Mouse (Mus musculus): ENCODE measurements at regions not wholly inside any gene's neighbourhood (a gene's known extent, or its start where the extent isn't known, plus 50 kb on each side); places are given as distances from the start of the nearest gene placed in this dataset. TPM values are rescaled to one million over a fixed set of nuclear protein-coding genes. Genes with fewer than 3 reads are reported as not detected.
"Not testable (repeated sequence)": the region's sequence is repeated elsewhere in the genome, so short reads cannot be mapped to it uniquely, and the experiment has no call there.

DNA sequence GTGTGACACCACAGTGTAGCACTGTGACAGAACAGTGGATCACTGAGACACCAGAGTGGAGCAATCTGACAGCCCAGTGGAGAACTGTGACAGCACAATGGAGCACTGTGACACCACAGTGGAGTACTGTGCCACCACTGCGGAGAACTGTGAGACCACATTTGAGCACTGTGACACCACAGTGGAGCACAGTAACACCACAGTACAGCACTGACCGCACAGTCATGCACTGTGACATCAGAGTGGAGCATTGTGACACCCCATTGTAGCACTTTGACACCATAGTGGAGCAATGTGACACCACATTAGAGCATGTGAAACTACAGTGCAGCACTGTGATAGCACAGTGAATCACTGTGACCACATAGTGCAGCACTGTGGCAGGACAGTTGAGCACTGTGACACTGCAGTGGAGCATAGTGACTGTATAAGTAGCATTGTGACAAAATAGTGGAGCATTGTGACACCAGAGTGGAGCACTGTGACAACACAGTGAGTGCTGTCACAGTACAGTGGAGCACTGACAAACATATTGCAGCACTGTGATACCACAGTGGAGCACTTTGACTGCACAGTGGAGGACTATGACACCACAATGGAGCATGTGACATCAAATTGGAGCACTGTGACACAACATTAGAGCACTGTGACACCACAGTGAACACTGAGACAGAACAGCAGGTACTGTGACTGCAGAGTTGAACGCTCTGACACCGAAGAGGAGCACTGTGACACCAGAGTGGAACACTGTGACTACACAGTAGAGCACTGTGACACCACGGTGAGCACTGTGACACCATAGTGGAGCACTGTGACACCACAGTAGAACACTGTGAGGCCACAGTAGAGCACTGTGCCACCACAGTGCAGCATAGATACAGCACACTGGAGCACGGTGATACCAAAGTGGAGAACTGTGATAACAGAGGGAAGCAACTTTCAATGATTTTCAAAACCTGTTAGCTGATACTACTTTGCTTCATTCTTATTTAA is 81.4 kb upstream of the Vmn1r2 start:
- peaks cover 54% of the 10 kb centered on the region for H3K9me3 ChIP-seq (replicated peaks; ENCODE audit: control insufficient read depth, low read length)
- ATAC-seq (ENCODE audit: insufficient read depth, low read depth) = no peak
- no peak overlapping the region for H3K4me3 ChIP-seq (ENCODE audit: low read depth, low read length)

GRCm38 (mm10) chr4:3087616-3088015 is 79.5 kb upstream of the Vmn1r2 start:
- 69% methylated on average over 7 of the region's 7 CpGs for WGBS

More for the DNA sequence above, 81.4 kb upstream of the Vmn1r2 start:
- TF ChIP-seq EP300 (IDR thresholded peaks at IDR 0.05; ENCODE audit: low read depth) = no peak
- TF ChIP-seq CTCF (IDR thresholded peaks at IDR 0.05; ENCODE audit: low read depth) = no peak
- Histone ChIP-seq H3K4me2 (ENCODE audit: low read depth, low read length) (no peak overlapping the region), H3K27me3 (ENCODE audit: control insufficient read depth, insufficient read depth, low read length) (no peaks in the 10 kb centered on the region), H3K27ac (ENCODE audit: low read depth) (no peak overlapping the region), H3K36me3 (replicated peaks; ENCODE audit: control insufficient read depth, insufficient read depth, low read length) (no peaks in the 10 kb centered on the region), H3K9ac (replicated peaks; ENCODE audit: low read depth, low read length) (no peak overlapping the region), H3K4me1 (ENCODE audit: control insufficient read depth, insufficient read depth) (no peaks in the 10 kb centered on the region)
- DNase-seq (ENCODE audit: low spot score) = no peak
- 51% methylated on average over 6 of the region's 6 CpGs for WGBS

DNA sequence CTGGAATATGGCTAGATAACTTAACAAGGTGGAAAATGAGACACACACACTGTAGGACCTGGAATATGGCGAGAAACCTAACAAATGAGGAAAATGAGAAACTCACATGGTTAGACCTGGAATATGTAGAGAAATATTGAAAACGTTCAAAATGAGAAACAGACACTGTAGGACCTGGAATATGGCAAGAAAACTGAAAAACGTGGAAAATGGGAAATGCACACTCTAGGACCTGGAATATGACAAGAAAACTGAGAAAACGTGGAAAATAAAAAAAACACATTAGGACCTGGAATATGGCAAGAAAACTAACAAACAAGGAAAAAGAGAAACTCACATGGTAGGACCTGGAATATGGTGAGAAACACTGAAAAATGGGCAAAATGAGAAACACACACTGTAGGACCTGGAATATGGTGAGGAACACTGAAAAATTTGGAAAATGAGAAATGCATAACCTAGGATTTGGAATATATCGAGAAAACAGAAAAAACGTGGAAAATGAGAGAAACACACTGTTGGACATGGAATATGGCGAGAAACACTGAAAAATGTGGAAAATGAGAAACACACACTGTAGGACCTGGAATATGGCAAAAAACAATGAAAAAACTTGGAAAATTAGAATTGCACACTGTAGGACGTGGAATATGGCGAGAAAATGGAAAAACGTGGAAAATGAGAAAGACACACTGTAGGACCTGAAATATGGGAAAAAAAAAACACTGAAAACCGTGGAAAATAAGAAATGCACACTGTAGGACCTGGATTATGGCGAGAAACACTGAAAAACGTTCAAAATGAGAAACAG is 77.3 kb upstream of the Vmn1r2 start:
- DNase-seq (ENCODE audit: low spot score) (no peak), ATAC-seq (ENCODE audit: insufficient read depth, low read depth) (peak; percentile 49; the same call in 1 of the 2 replicates)
- H3K9ac ChIP-seq (replicated peaks; ENCODE audit: low read depth, low read length) = no peak overlapping the region
- no peaks in the 10 kb centered on the region for H3K27me3 ChIP-seq (ENCODE audit: control insufficient read depth, insufficient read depth, low read length)
- H3K4me2 ChIP-seq (ENCODE audit: low read depth, low read length) = no peak overlapping the region
- H3K27ac ChIP-seq (ENCODE audit: low read depth) = no peak overlapping the region
- H3K9me3 ChIP-seq (replicated peaks; ENCODE audit: control insufficient read depth, low read length) = peaks cover 33% of the 10 kb centered on the region
- WGBS = 51% methylated on average over 13 of the region's 13 CpGs
- no peak overlapping the region for H3K4me3 ChIP-seq (ENCODE audit: low read depth, low read length)
- no peak for TF ChIP-seq EP300 (IDR thresholded peaks at IDR 0.05; ENCODE audit: low read depth)
- TF ChIP-seq CTCF (IDR thresholded peaks at IDR 0.05; ENCODE audit: low read depth) = no peak
- no peaks in the 10 kb centered on the region for H3K4me1 ChIP-seq (ENCODE audit: control insufficient read depth, insufficient read depth)
- no peaks in the 10 kb centered on the region for H3K36me3 ChIP-seq (replicated peaks; ENCODE audit: control insufficient read depth, insufficient read depth, low read length)

More at GRCm38 (mm10) chr4:3087616-3088015, 79.5 kb upstream of the Vmn1r2 start:
- H3K27ac ChIP-seq (ENCODE audit: low read depth); ATAC-seq (ENCODE audit: insufficient read depth, low read depth); H3K4me3 ChIP-seq (ENCODE audit: low read depth, low read length); H3K4me2 ChIP-seq (ENCODE audit: low read depth, low read length); H3K9ac ChIP-seq (replicated peaks; ENCODE audit: low read depth, low read length); H3K4me1 ChIP-seq (ENCODE audit: control insufficient read depth, insufficient read depth); H3K36me3 ChIP-seq (replicated peaks; ENCODE audit: control insufficient read depth, insufficient read depth, low read length); DNase-seq (ENCODE audit: low spot score); H3K27me3 ChIP-seq (ENCODE audit: control insufficient read depth, insufficient read depth, low read length): not testable (repeated sequence)
- H3K9me3 ChIP-seq (replicated peaks; ENCODE audit: control insufficient read depth, low read length) = peaks cover 40% of the 10 kb centered on the region

DNA sequence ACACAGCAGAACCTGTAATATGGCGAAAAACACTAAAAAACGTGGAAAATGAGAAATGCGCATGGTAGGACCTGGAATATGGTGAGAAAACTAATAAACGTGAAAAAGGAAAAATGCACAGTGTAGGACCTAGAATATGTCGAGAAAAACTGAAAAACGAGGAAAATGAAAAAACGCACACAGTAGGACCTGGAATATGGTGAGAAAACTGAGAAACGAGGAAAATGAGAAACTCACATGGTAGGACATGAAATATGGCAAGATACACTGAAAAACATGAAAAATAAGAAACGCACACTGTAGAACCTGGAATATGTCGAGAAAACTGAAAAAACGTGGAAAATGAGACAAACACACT is 76.8 kb upstream of the Vmn1r2 start:
- Histone ChIP-seq H3K4me1 (ENCODE audit: control insufficient read depth, insufficient read depth) (no peaks in the 10 kb centered on the region), H3K27ac (ENCODE audit: low read depth) (no peak overlapping the region), H3K4me2 (ENCODE audit: low read depth, low read length) (no peak overlapping the region), H3K9ac (replicated peaks; ENCODE audit: low read depth, low read length) (no peak overlapping the region), H3K27me3 (ENCODE audit: control insufficient read depth, insufficient read depth, low read length) (no peaks in the 10 kb centered on the region), H3K9me3 (replicated peaks; ENCODE audit: control insufficient read depth, low read length) (peaks cover 32% of the 10 kb centered on the region), H3K36me3 (replicated peaks; ENCODE audit: control insufficient read depth, insufficient read depth, low read length) (no peaks in the 10 kb centered on the region), H3K4me3 (ENCODE audit: low read depth, low read length) (no peak overlapping the region)
- ATAC-seq (ENCODE audit: insufficient read depth, low read depth) (0 out of 2 replicates have a peak, but pooled peaks have one; percentile 10), DNase-seq (ENCODE audit: low spot score) (no peak)
- WGBS = 75% methylated on average over 11 of the region's 11 CpGs
- TF ChIP-seq EP300 (IDR thresholded peaks at IDR 0.05; ENCODE audit: low read depth) = no peak
- no peak for TF ChIP-seq CTCF (IDR thresholded peaks at IDR 0.05; ENCODE audit: low read depth)

GRCm38 (mm10) chr4:3090742-3091141 is 76.4 kb upstream of the Vmn1r2 start:
- peak; percentile 47; the same call in 1 of the 2 replicates for ATAC-seq (ENCODE audit: insufficient read depth, low read depth)

More at GRCm38 (mm10) chr4:3090742-3091141, 76.4 kb upstream of the Vmn1r2 start:
- Histone ChIP-seq H3K9me3 (replicated peaks; ENCODE audit: control insufficient read depth, low read length) (peaks cover 28% of the 10 kb centered on the region), H3K4me1 (ENCODE audit: control insufficient read depth, insufficient read depth) (no peaks in the 10 kb centered on the region), H3K4me3 (ENCODE audit: low read depth, low read length) (no peak overlapping the region), H3K27ac (ENCODE audit: low read depth) (no peak overlapping the region), H3K9ac (replicated peaks; ENCODE audit: low read depth, low read length) (no peak overlapping the region), H3K27me3 (ENCODE audit: control insufficient read depth, insufficient read depth, low read length) (no peaks in the 10 kb centered on the region), H3K4me2 (ENCODE audit: low read depth, low read length) (no peak overlapping the region), H3K36me3 (replicated peaks; ENCODE audit: control insufficient read depth, insufficient read depth, low read length) (no peaks in the 10 kb centered on the region)
- no peak for DNase-seq (ENCODE audit: low spot score)
- WGBS = 68% methylated on average over 9 of the region's 9 CpGs
- no peak for TF ChIP-seq EP300 (IDR thresholded peaks at IDR 0.05; ENCODE audit: low read depth)
- TF ChIP-seq CTCF (IDR thresholded peaks at IDR 0.05; ENCODE audit: low read depth) = no peak

Small RNAs in the stretch of these regions (microRNA-seq; reads per million reads assigned to microRNA genes)
- gene Gm27878 = not detected

All from heart, postnatal 0 days (tissue).